Mouse (Mus musculus) splenic B cell, adult 2 months (primary cell): ENCODE results near the gene Olfml2a.

Source experiments
- DNase-seq: peaks from one replicate; pipeline ENCODE4 v3.0.0-alpha.2; 2011; ENCODE audit warnings: low read depth, low spot score
- H3K27me3 ChIP-seq: 2 replicates; pipeline ENCODE4 v1.6.1; 2012; ENCODE audit warnings: mild to moderate bottlenecking, low read length, moderate library complexity, mixed read lengths; ENCODE audit not compliant: control insufficient read depth, poor library complexity, insufficient read depth, severe bottlenecking
- H3K36me3 ChIP-seq: 2 replicates; pipeline ENCODE4 v1.6.1; 2012; ENCODE audit warnings: mild to moderate bottlenecking, low read length, moderate library complexity, mixed read lengths; ENCODE audit not compliant: control insufficient read depth, poor library complexity, insufficient read depth, severe bottlenecking

The Olfml2a gene

DNA sequence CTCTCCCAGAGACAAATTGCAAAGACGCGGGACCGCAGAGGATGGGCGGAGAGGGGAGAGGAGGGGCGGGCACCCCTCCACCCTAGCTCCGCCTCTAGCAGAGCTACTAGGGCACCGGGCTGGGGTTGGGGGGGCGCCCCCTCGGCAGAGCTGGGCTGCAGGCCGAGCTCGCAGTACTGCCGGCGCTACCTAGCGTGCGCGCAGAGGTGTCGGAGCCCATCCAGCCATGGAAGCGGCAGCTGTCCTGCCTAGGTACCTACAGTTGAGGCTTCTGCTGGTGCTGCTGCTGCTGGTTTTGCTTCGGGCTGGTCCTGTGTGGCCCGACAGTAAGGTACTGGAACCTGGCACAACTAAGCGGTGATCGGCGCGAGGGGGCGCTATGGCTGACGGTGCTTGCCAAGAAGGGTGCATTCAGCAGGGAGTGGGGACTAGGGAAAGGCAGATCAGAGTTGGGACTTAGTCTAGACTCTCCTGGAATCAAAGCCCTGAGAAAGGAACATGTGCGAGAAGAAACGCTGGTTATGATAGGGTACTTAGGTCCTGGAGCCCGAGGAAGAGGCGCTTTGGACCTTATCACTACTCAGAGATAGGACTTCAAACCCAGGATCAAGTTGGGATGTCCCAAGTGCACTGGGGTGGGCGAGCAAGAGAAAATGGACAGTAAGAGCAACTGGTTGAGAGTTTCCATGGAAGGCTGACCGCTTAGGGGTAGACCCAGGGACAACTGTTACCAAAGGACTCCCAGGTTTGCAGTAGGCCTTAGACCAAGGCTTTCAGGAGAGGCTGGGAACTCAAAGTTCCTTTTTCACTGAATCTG is at the start of gene Olfml2a:
Olfml2a (plus strand) TSS at position 128 of the 817 bp plus-strand sequence.
- DNase-seq = peak; percentile 75
- Histone ChIP-seq H3K27me3 (no peaks in the 10 kb centered on the region), H3K36me3 (no peaks in the 10 kb centered on the region)

DNA sequence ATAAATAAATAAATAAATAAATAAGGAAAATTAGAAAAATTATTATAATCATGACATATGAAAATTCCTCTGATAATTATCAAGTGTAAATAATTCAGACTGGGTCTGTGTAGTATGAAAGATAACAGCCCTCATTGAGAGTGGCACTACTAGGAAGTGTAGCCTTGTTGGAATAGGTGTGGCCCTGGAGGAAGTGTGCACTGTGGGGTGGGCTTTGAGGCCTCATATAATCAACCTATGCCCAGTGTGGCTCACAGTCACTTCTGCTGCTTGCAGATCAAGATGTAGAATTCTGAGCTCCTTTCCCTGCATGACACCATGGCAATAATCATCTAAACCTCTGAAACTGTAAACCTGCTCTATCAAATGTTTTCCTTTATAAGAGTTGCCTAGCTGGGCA is 28.9 kb upstream of the Olfml2a start:
- H3K27me3 ChIP-seq = no peaks in the 10 kb centered on the region
- DNase-seq = no peak
- no peaks in the 10 kb centered on the region for H3K36me3 ChIP-seq

DNA sequence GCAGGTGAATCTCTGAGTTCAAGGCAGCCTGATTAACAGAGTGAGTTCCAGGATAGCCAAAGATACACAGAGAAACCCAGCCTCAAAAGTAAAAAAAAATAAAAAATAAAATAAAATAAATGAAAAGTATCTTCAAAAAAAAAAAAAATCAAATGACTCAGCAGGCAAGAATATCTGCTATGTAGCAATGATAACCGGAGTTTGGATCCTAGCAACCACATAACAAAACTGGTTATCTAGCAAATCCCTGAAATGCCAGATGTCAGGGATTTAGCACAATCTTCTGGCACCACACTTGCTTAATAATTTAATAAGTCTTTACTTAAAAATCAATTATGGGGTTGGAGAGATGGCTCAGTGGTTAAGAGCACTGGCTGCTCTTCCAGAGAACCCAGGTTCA is 27.5 kb upstream of the Olfml2a start:
- H3K36me3 ChIP-seq = no peaks in the 10 kb centered on the region
- H3K27me3 ChIP-seq = no peaks in the 10 kb centered on the region
- no peak for DNase-seq

DNA sequence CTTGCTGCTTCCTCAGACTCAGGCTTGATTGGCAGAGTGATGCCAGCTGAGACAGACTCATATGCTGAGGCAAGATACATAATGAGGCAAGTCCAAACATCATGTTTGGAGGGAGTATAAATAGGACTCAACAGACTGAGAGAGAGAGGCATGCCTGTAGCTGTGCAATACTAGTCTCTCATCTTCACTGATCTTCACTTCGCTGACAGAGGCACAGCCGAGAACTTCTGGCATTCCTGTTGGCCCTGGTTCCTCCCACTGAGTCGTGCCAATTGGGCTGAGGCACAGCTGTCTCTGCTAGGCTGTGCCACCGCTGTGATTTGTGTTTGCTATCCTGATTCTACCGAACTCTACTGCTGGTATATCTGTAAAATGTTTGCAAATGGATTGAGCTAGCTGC is 25.7 kb upstream of the Olfml2a start:
- H3K36me3 ChIP-seq = no peaks in the 10 kb centered on the region
- no peak for DNase-seq

DNA sequence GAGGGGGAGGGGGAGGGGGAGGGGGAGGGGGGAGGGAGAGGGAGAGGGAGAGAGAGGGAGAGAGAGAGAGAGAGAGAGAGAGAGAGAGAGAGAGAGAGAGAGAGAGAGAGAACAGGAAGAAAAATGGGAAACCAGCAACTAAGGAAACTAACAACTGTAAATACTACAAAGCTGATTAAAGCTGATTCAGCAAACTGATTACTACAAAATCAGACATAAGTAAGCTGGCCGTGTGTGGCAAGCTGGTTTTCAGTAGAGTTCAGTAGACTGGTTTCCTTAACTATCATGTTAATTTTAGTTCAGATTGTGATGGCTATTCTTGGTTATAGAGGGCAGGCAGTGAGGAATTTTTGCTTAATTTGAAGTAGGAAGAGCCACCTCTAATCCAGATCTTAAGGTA is 23.2 kb upstream of the Olfml2a start:
- no peaks in the 10 kb centered on the region for H3K36me3 ChIP-seq
- H3K27me3 ChIP-seq = no peaks in the 10 kb centered on the region; the same call in 1 of the 2 replicates
- no peak for DNase-seq

More for the DNA sequence above, 25.7 kb upstream of the Olfml2a start:
- no peaks in the 10 kb centered on the region for H3K27me3 ChIP-seq

- no peak for DNase-seq
- no peaks in the 10 kb centered on the region for H3K36me3 ChIP-seq
- no peaks in the 10 kb centered on the region; the same call in 1 of the 2 replicates for H3K27me3 ChIP-seq
Measured at GRCm38 (mm10) chr2:38914517-38914916, 17.3 kb upstream of the Olfml2a start.

DNA sequence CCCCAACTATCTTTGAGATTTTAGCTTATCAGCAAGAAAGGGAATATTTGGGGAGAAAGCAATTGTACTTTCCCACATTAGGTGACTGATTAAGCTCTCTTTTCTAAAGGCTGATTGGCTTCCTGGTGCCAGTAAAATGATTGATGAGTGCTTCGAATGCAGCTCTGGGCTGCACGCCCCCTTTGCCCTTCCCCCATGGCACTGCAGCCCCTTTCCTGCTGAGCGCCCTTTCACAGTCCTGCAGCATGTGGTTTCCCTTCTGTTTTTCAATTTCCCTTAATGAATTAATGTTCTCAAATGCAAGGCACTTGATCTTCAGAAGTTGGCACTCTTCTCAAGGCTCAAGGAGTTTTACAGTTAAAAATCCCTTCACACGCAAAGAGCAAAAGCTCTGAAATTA is 16.8 kb upstream of the Olfml2a start:
- Histone ChIP-seq H3K36me3 (no peaks in the 10 kb centered on the region), H3K27me3 (no peaks in the 10 kb centered on the region; the same call in 1 of the 2 replicates)
- no peak for DNase-seq

- Histone ChIP-seq H3K36me3 (no peaks in the 10 kb centered on the region), H3K27me3 (no peaks in the 10 kb centered on the region; the same call in 1 of the 2 replicates)
- DNase-seq = no peak
Measured at GRCm38 (mm10) chr2:38916947-38917691, 14.7 kb upstream of the Olfml2a start.

DNA sequence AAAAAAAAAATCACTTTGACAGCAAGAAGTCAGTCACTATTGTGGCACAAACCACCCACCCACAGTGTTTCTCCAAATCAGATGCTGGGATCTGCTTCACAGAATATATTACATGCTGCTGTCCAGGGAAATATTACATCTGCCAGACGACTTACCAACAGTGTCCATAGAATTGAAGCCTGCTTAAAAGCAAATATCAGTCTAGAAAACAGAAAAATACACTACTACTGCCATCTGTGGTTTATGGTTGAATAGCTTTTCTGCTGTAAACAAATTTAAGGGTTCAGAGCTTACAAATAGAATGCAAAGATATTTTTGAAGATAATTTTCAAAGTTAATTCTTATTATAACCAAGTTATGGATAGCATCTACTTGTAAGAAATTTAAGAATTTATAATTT is 10.4 kb upstream of the Olfml2a start:
- no peak for DNase-seq
- H3K36me3 ChIP-seq = no peaks in the 10 kb centered on the region
- H3K27me3 ChIP-seq = peaks cover 5% of the 10 kb centered on the region; the same call in 1 of the 2 replicates

DNA sequence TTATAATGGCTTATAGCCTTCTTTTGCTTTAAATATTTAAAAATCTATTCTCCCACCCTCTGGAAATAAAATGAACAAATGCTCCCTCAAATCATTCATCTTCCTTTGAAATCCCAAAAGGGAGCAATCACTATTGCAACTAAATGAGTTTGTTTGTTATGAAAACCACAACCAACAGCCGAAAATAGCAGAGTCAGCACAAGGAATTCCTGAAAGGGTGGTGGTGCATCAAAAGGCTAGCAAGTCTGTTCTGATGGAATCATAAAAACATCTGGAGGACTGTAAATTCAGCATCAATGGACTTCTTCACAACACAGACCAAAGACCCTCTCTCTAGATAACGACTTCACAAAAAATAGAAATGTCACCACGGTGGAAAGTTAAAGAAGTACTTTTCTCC is 8.3 kb upstream of the Olfml2a start:
- no peaks in the 10 kb centered on the region for H3K36me3 ChIP-seq
- DNase-seq = no peak
- H3K27me3 ChIP-seq = peaks cover 5% of the 10 kb centered on the region; the same call in 1 of the 2 replicates

GRCm38 (mm10) chr2:38923911-38924310 is 7.9 kb upstream of the Olfml2a start:
- H3K36me3 ChIP-seq = no peaks in the 10 kb centered on the region
- no peak for DNase-seq
- H3K27me3 ChIP-seq = peaks cover 5% of the 10 kb centered on the region; the same call in 1 of the 2 replicates

DNA sequence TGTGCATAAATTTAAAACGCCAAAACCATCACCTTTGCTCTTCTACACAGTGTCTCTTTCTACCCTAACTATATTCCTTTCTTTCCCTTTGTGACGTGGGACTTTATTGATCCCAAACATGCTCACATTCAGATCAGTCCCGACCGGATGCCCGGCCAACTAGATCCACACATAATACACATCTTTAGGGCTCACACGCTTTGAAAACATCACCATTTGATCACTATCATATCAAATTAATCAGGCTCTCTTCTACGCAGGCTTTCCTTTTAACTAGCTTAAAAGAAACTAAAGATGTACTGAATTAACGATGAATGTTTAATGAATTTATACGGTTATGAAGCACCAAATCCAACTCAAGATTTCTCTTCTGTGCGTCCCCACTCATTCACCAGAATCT is 7.2 kb upstream of the Olfml2a start:
- Histone ChIP-seq H3K36me3 (no peaks in the 10 kb centered on the region), H3K27me3 (peaks cover 5% of the 10 kb centered on the region; the same call in 1 of the 2 replicates)
- DNase-seq = no peak

- peak; percentile 20 for DNase-seq
- Histone ChIP-seq H3K36me3 (no peaks in the 10 kb centered on the region), H3K27me3 (peaks cover 5% of the 10 kb centered on the region; the same call in 1 of the 2 replicates)
Measured at GRCm38 (mm10) chr2:38925171-38926080, 6.4 kb upstream of the Olfml2a start.

DNA sequence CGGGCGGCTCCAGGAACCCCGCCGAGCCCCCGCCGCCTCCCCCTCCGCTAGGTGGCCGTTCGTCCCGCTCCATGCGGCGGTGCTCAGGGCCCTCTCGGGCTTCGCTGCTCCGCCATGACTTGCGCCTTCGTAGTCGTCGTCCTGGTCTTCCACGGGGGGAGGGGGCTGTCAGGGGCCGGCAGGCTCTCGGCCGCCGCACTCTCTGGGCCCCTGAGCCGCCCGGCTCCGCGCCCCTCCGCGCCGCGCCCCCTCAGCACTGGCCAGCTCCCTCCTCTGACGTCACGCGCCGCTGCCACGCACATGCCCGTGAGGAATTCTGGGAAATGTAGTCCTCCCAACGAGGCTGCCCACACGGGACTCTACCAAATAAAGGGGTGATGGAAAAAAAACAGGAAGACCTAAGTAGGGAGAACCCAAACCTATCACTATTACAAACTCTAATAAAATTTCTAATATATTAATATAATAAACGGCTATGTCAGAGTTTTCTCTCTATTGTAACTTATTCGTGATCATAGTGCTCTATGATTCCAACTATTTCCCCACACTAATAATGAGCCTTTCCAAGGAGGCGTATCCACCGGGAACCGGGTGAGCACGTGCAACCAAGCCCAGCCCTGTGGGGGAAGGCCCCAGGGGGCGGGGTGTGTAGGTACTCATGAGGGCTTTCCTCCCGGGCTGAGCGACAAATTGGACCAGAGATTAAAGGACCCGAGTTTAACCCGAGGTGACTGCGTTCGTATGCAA is 5.5 kb upstream of the Olfml2a start:
- DNase-seq = peak; percentile 96
- peaks cover 5% of the 10 kb centered on the region; the same call in 1 of the 2 replicates for H3K27me3 ChIP-seq
- H3K36me3 ChIP-seq = no peaks in the 10 kb centered on the region
